Mouse (Mus musculus): ENCODE measurements around the gene Ptprn2.

DNA sequence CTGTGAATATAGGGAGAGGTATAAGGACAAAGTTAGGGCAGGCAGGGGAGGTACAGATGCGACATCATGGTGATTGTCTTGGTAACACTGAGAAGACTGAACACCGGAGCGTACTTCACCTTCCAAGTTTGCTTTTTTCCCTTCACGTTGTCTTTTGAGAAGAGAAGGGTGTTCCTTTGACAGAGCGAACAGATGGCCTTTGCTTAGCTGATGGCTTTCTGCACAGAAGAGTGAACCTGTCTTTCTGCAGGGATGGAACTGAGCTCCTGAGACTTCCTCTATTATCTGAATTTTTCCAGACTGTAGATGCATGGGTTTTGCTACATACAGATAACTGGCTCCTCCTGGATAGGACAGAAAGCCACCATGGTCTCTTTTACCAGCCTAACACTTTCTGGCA is 254.6 kb downstream of the Ptprn2 start:
- no peak for TF ChIP-seq CTCF (IDR thresholded peaks at IDR 0.05; ENCODE audit: low read depth, low read length)
- TF ChIP-seq POLR2A (IDR thresholded peaks at IDR 0.05; ENCODE audit: borderline replicate concordance, low read depth, low read length): no peak

Data from bone marrow macrophage, adult 2 months (primary cell).